Mouse (Mus musculus) liver, embryonic 13.5 days (tissue): Measurements from ENCODE around the gene Surf4. TPM values are rescaled to one million over a fixed set of nuclear protein-coding genes. Genes with fewer than 3 reads are reported as not detected.
A peak's percentile ranks its signal among the peaks of the same experiment; 100 is the strongest.

Experiments used
- ATAC-seq: fragments of 200-750 bp; cut with Nextera tagmentation; 2 replicates; pipeline ENCODE4 v1.8.0; 2017; ENCODE audit warnings: low read depth, mild to moderate bottlenecking, moderate number of reproducible peaks, moderate library complexity
- DNase-seq: peaks from one replicate; pipeline ENCODE4 v3.0.0; 2022
- H3K27ac ChIP-seq: fragments of 300-500 bp; sonication (generic); 2 replicates; pipeline ENCODE4 v1.5.1; 2015; ENCODE audit warnings: moderate library complexity, mild to moderate bottlenecking, inconsistent platforms
- H3K27me3 ChIP-seq: fragments of 300-500 bp; sonication (generic); 2 replicates; pipeline ENCODE4 v1.6.1; 2015; ENCODE audit warnings: mild to moderate bottlenecking, inconsistent platforms
- H3K36me3 ChIP-seq: fragments of 300-500 bp; sonication (generic); 2 replicates; pipeline ENCODE4 v1.6.1; 2015; ENCODE audit warnings: mild to moderate bottlenecking, inconsistent platforms
- H3K4me1 ChIP-seq: fragments of 300-500 bp; sonication (generic); replicated peaks from 2 replicates; pipeline ENCODE4 v1.6.1; 2015; ENCODE audit warnings: inconsistent platforms
- H3K4me2 ChIP-seq: fragments of 300-500 bp; sonication (generic); 2 replicates; pipeline ENCODE4 v1.6.1; 2015; ENCODE audit warnings: inconsistent platforms, mild to moderate bottlenecking, moderate library complexity
- H3K4me3 ChIP-seq: fragments of 300-500 bp; sonication (generic); replicated peaks from 2 replicates; pipeline ENCODE4 v1.5.1; 2015; ENCODE audit warnings: mild to moderate bottlenecking, inconsistent platforms
- H3K9ac ChIP-seq: fragments of 300-500 bp; sonication (generic); 2 replicates; pipeline ENCODE4 v1.6.1; 2015; ENCODE audit warnings: mild to moderate bottlenecking, inconsistent platforms
- H3K9me3 ChIP-seq: fragments of 300-500 bp; sonication (generic); replicated peaks from 2 replicates; pipeline ENCODE4 v1.6.1; 2016; ENCODE audit warnings: inconsistent platforms
- WGBS: fragments of 180-500 bp; shearing (Covaris S2); methylation state at CpG from one replicate; pipeline ENCODE4 v1.1.7; 2015; ENCODE audit not compliant: insufficient replicate concordance; 5-methylcytosine and 5-hydroxymethylcytosine counted together
- polyA plus RNA-seq: library from polyadenylated mRNA; unstranded; fragments of >200 nt; fragmentation: Nextera tagmentation; extraction: Ambion mirVana; gene quantifications from 2 replicates; pipeline ENCODE4 v1.2.1, GENCODE M21; 2015

The Surf4 gene
- polyA plus RNA-seq = 105 and 116 TPM in 2 replicates

- peaks cover 59% of the 10 kb centered on the region for H3K4me1 ChIP-seq
- H3K9me3 ChIP-seq = no peaks in the 10 kb centered on the region
- H3K27me3 ChIP-seq = no peaks in the 10 kb centered on the region
- H3K9ac ChIP-seq = peak within 1 kb of the TSS; percentile 99
- 1% methylated on average over 61 of the region's 70 CpGs for WGBS
- H3K27ac ChIP-seq = peak within 1 kb of the TSS; percentile 89
- peak within 1 kb of the TSS; percentile 94 for H3K4me2 ChIP-seq
- peak within 1 kb of the TSS; percentile 97 for H3K4me3 ChIP-seq
- H3K36me3 ChIP-seq = peaks cover 36% of the 10 kb centered on the region
- ATAC-seq = peak; percentile 93
- DNase-seq = peak; percentile 92
Observed at GRCm38 (mm10) chr2:26933304-26934055, at the start of gene Surf4, which contains the start of gene Stkld1. Gene Surf4 (minus strand): TSS chr2:26933928. Gene Stkld1 (plus strand): TSS chr2:26934047.

- no peaks in the 10 kb centered on the region for H3K9me3 ChIP-seq
- 53% methylated on average over 1 of the region's 1 CpGs for WGBS
- no peak overlapping the region for H3K27ac ChIP-seq
- 0 out of 2 replicates have a peak, but pooled peaks cover 9% of the 10 kb centered on the region for H3K4me1 ChIP-seq
- H3K4me2 ChIP-seq = no peak overlapping the region
- ATAC-seq (no peak), DNase-seq (no peak)
- no peaks in the 10 kb centered on the region for H3K36me3 ChIP-seq
- H3K4me3 ChIP-seq = no peak overlapping the region
- no peak overlapping the region for H3K9ac ChIP-seq
- no peaks in the 10 kb centered on the region for H3K27me3 ChIP-seq
Observed at GRCm38 (mm10) chr2:26980361-26980760, 46.6 kb upstream of the Surf4 start.

- no peak for DNase-seq
- Histone ChIP-seq H3K4me3 (no peak overlapping the region), H3K27ac (peak overlapping the region; percentile 55), H3K4me1 (peaks cover 12% of the 10 kb centered on the region), H3K36me3 (no peaks in the 10 kb centered on the region), H3K4me2 (no peak overlapping the region), H3K27me3 (peaks cover 4% of the 10 kb centered on the region; the same call in 1 of the 2 replicates), H3K9ac (no peak overlapping the region), H3K9me3 (no peaks in the 10 kb centered on the region)
- 18% methylated on average over 4 of the region's 4 CpGs for WGBS
- ATAC-seq = no peak
Observed at GRCm38 (mm10) chr2:26973960-26974359, 40.2 kb upstream of the Surf4 start.

GRCm38 (mm10) chr2:26973116-26973515, 39.4 kb upstream of the Surf4 start, which contains the start of gene Adamts13:
Gene Adamts13 (plus strand): TSS chr2:26973416.
- no peak within 1 kb of the TSS for H3K4me2 ChIP-seq
- H3K9me3 ChIP-seq = no peaks in the 10 kb centered on the region
- H3K36me3 ChIP-seq = no peaks in the 10 kb centered on the region
- 0 out of 2 replicates have a peak within 1 kb of the TSS, but pooled peaks have one; percentile 2 for H3K4me3 ChIP-seq
- WGBS = 47% methylated on average over 3 of the region's 3 CpGs
- H3K9ac ChIP-seq = no peak within 1 kb of the TSS
- peaks cover 4% of the 10 kb centered on the region; the same call in 1 of the 2 replicates for H3K27me3 ChIP-seq
- ATAC-seq = peak; percentile 41
- H3K27ac ChIP-seq = peak within 1 kb of the TSS; percentile 55
- H3K4me1 ChIP-seq = peaks cover 12% of the 10 kb centered on the region
- DNase-seq = no peak

- 72% methylated on average over 2 of the region's 2 CpGs for WGBS
- DNase-seq = no peak
- H3K4me3 ChIP-seq = no peak overlapping the region
Observed at GRCm38 (mm10) chr2:26967262-26967661, 33.5 kb upstream of the Surf4 start.

GRCm38 (mm10) chr2:26964724-26965370, 31.1 kb upstream of the Surf4 start:
- H3K4me3 ChIP-seq = peak overlapping the region; percentile 87
- peak overlapping the region; percentile 89 for H3K9ac ChIP-seq
- H3K9me3 ChIP-seq = no peaks in the 10 kb centered on the region
- peaks cover 32% of the 10 kb centered on the region for H3K4me1 ChIP-seq
- ATAC-seq = peak; percentile 1; the same call in 1 of the 2 replicates
- no peaks in the 10 kb centered on the region for H3K27me3 ChIP-seq
- 17% methylated on average over 14 of the region's 14 CpGs for WGBS
- DNase-seq = no peak
- H3K36me3 ChIP-seq = peaks cover 24% of the 10 kb centered on the region
- peak overlapping the region; percentile 95 for H3K27ac ChIP-seq
- H3K4me2 ChIP-seq = peak overlapping the region; percentile 82

More at GRCm38 (mm10) chr2:26967262-26967661, 33.5 kb upstream of the Surf4 start:
- Histone ChIP-seq H3K9ac (no peak overlapping the region), H3K27me3 (peaks cover 4% of the 10 kb centered on the region; the same call in 1 of the 2 replicates), H3K4me2 (no peak overlapping the region), H3K36me3 (peaks cover 1% of the 10 kb centered on the region), H3K4me1 (peaks cover 21% of the 10 kb centered on the region), H3K9me3 (no peaks in the 10 kb centered on the region), H3K27ac (no peak overlapping the region)
- ATAC-seq = no peak

- DNase-seq = peak; percentile 87
- under 1% methylated on average over 50 of the region's 50 CpGs for WGBS
- H3K27ac ChIP-seq = peak within 1 kb of the TSS; percentile 95
- ATAC-seq = peak; percentile 92
- H3K9ac ChIP-seq = peak within 1 kb of the TSS; percentile 89
- peaks cover 32% of the 10 kb centered on the region for H3K4me1 ChIP-seq
- H3K36me3 ChIP-seq = peaks cover 28% of the 10 kb centered on the region
- H3K27me3 ChIP-seq = no peaks in the 10 kb centered on the region
- peak within 1 kb of the TSS; percentile 87 for H3K4me3 ChIP-seq
- no peaks in the 10 kb centered on the region for H3K9me3 ChIP-seq
- H3K4me2 ChIP-seq = peak within 1 kb of the TSS; percentile 82
Observed at GRCm38 (mm10) chr2:26963923-26964723, 30.4 kb upstream of the Surf4 start, which contains the start of gene Rexo4. Gene Rexo4 (minus strand): TSS chr2:26964386.

- H3K9me3 ChIP-seq = no peaks in the 10 kb centered on the region
- no peak overlapping the region for H3K9ac ChIP-seq
- H3K4me1 ChIP-seq = peaks cover 41% of the 10 kb centered on the region
- no peak overlapping the region for H3K4me3 ChIP-seq
- no peaks in the 10 kb centered on the region for H3K27me3 ChIP-seq
- H3K4me2 ChIP-seq = no peak overlapping the region
- DNase-seq (no peak), ATAC-seq (no peak)
- 72% methylated on average over 4 of the region's 4 CpGs for WGBS
- peaks cover 61% of the 10 kb centered on the region for H3K36me3 ChIP-seq
- no peak overlapping the region for H3K27ac ChIP-seq
Observed at GRCm38 (mm10) chr2:26960756-26961155, 27.0 kb upstream of the Surf4 start.

GRCm38 (mm10) chr2:26957488-26957859, 23.7 kb upstream of the Surf4 start:
- 80% methylated on average over 2 of the region's 2 CpGs for WGBS
- peaks cover 93% of the 10 kb centered on the region for H3K36me3 ChIP-seq
- no peak for DNase-seq
- H3K4me2 ChIP-seq = no peak overlapping the region
- peak overlapping the region; percentile 53 for H3K27ac ChIP-seq
- no peaks in the 10 kb centered on the region for H3K9me3 ChIP-seq
- H3K9ac ChIP-seq = no peak overlapping the region
- peaks cover 22% of the 10 kb centered on the region for H3K4me1 ChIP-seq
- no peak; the same call in 1 of the 2 replicates for ATAC-seq
- H3K4me3 ChIP-seq = no peak overlapping the region
- H3K27me3 ChIP-seq = no peaks in the 10 kb centered on the region

- DNase-seq (no peak), ATAC-seq (peak; percentile 58)
- WGBS = 79% methylated on average over 12 of the region's 12 CpGs
- Histone ChIP-seq H3K27ac (peak overlapping the region; percentile 53), H3K4me1 (peaks cover 17% of the 10 kb centered on the region), H3K9ac (no peak overlapping the region), H3K9me3 (no peaks in the 10 kb centered on the region), H3K27me3 (no peaks in the 10 kb centered on the region), H3K36me3 (peaks cover 92% of the 10 kb centered on the region), H3K4me2 (no peak overlapping the region), H3K4me3 (no peak overlapping the region)
Observed at GRCm38 (mm10) chr2:26956811-26957487, 23.2 kb upstream of the Surf4 start.
